Mouse (Mus musculus) myocyte (in vitro differentiated cells): Measurements from ENCODE around the gene Gng2. TPM values are rescaled to one million over a fixed set of nuclear protein-coding genes. Genes with fewer than 3 reads are reported as not detected.

Experiments used
- H3K27me3 ChIP-seq: one replicate; pipeline ENCODE4 v1.6.1; 2011; ENCODE audit not compliant: control insufficient read depth, insufficient read depth, insufficient read length
- H3K36me3 ChIP-seq: one replicate; pipeline ENCODE4 v1.6.1; 2011; ENCODE audit not compliant: control insufficient read depth, insufficient read depth
- H3K4me2 ChIP-seq: one replicate; pipeline ENCODE4 v1.6.1; 2011; ENCODE audit warnings: low read depth, control low read depth
- H3K4me3 ChIP-seq: one replicate; pipeline ENCODE4 v1.5.1; 2011; ENCODE audit warnings: mild to moderate bottlenecking, control low read depth, moderate library complexity
- H3K79me2 ChIP-seq: one replicate; pipeline ENCODE4 v1.6.1; 2011; ENCODE audit not compliant: control insufficient read depth, insufficient read depth
- H3ac ChIP-seq: one replicate; pipeline ENCODE4 v1.6.1; 2011; ENCODE audit not compliant: control insufficient read depth, insufficient read length
- CEBPB ChIP-seq: IDR thresholded peaks from 2 replicates; pipeline ENCODE4 v1.6.1; 2011; ENCODE audit warnings: mild to moderate bottlenecking, moderate library complexity; ENCODE audit not compliant: poor library complexity, insufficient read depth, severe bottlenecking
- E2F4 ChIP-seq: IDR thresholded peaks from one replicate; pipeline ENCODE4 v1.6.1; 2011; ENCODE audit warnings: mild to moderate bottlenecking, control low read depth, moderate library complexity; ENCODE audit not compliant: insufficient read depth
- MAX ChIP-seq: IDR thresholded peaks from one replicate; pipeline ENCODE4 v1.6.1; 2011; ENCODE audit warnings: low read depth, mild to moderate bottlenecking, control low read depth
- MYOD1 ChIP-seq, 3 experiments: IDR thresholded peaks; one replicate each; pipeline ENCODE4 v1.6.1; 2011; ENCODE audit warnings: control low read depth in 2 of 3, low read depth in 2 of 3, mild to moderate bottlenecking in 2 of 3, moderate library complexity in 1 of 3; ENCODE audit not compliant: insufficient read length in 2 of 3, control insufficient read depth in 1 of 3
- MYOG ChIP-seq, 3 experiments: IDR thresholded peaks; one replicate each; pipeline ENCODE4 v1.6.1; 2011; ENCODE audit warnings: control low read depth in 2 of 3, low read depth in 2 of 3, mild to moderate bottlenecking in 2 of 3; ENCODE audit not compliant: insufficient read length in 2 of 3, control insufficient read depth in 1 of 3, insufficient read depth in 1 of 3
- POLR2A ChIP-seq: IDR thresholded peaks from one replicate; pipeline ENCODE4 v1.6.1; 2011; ENCODE audit warnings: low read depth, mild to moderate bottlenecking, control low read depth, moderate library complexity; ENCODE audit not compliant: insufficient read length
- POLR2AphosphoS2 ChIP-seq: IDR thresholded peaks from one replicate; pipeline ENCODE4 v1.6.1; 2011; ENCODE audit warnings: low read depth, control low read depth; ENCODE audit not compliant: insufficient read length
- REST ChIP-seq: IDR thresholded peaks from one replicate; pipeline ENCODE4 v1.6.1; 2011; ENCODE audit warnings: mild to moderate bottlenecking, control low read depth, moderate library complexity; ENCODE audit not compliant: insufficient read depth, insufficient read length
- SRF ChIP-seq: IDR thresholded peaks from one replicate; pipeline ENCODE4 v1.6.1; 2011; ENCODE audit warnings: low read depth; ENCODE audit not compliant: control insufficient read depth, insufficient read length
- TCF12 ChIP-seq: IDR thresholded peaks from one replicate; pipeline ENCODE4 v1.6.1; 2011; ENCODE audit warnings: mild to moderate bottlenecking, control low read depth; ENCODE audit not compliant: poor library complexity, insufficient read depth, severe bottlenecking
- TCF3 ChIP-seq: IDR thresholded peaks from one replicate; pipeline ENCODE4 v1.6.1; 2011; ENCODE audit warnings: low read depth, control low read depth; ENCODE audit not compliant: insufficient read length
- USF1 ChIP-seq: IDR thresholded peaks from one replicate; pipeline ENCODE4 v1.6.1; 2011; ENCODE audit warnings: low read depth, mild to moderate bottlenecking, control low read depth, moderate library complexity
- polyA plus RNA-seq: library from polyadenylated mRNA; unstranded; fragments of >200 nt; fragmentation: generic; extraction: Trizol; gene quantifications from one replicate; pipeline ENCODE4 v1.2.1, GENCODE M21; 2012; ENCODE audit warnings: missing spikeins

Gng2 gene
- polyA plus RNA-seq, 1 experiment = 5.0 TPM

GRCm38 (mm10) chr14:19942732-19943131 lies 34.7 kb downstream of the Gng2 start:
- no peaks in the 10 kb centered on the region for H3K79me2 ChIP-seq
- no peaks in the 10 kb centered on the region for H3K36me3 ChIP-seq
- no peak overlapping the region for H3K4me2 ChIP-seq
- TF ChIP-seq TCF12 (no peak), REST (no peak), MYOG (IDR thresholded peaks at IDR 0.05; ENCODE audit: control insufficient read depth in 1 of 3, insufficient read depth in 1 of 3, insufficient read length in 2 of 3, low read depth in 2 of 3) (no peak), POLR2AphosphoS2 (no peak), POLR2A (no peak), MAX (no peak)
- H3ac ChIP-seq = no peak overlapping the region
- H3K27me3 ChIP-seq = no peaks in the 10 kb centered on the region
- H3K4me3 ChIP-seq = no peak overlapping the region

GRCm38 (mm10) chr14:19942329-19942728 lies 35.1 kb downstream of the Gng2 start:
- no peak overlapping the region for H3K4me2 ChIP-seq
- TF ChIP-seq CEBPB = no peak
- no peak for TF ChIP-seq REST
- TF ChIP-seq POLR2A = no peak
- no peak for TF ChIP-seq POLR2AphosphoS2
- TF ChIP-seq E2F4 = no peak
- no peak for TF ChIP-seq SRF
- no peak for TF ChIP-seq MAX
- TF ChIP-seq MYOG (IDR thresholded peaks at IDR 0.05; ENCODE audit: control insufficient read depth in 1 of 3, insufficient read depth in 1 of 3, insufficient read length in 2 of 3, low read depth in 2 of 3) = no peak
- no peak overlapping the region for H3K4me3 ChIP-seq
- no peaks in the 10 kb centered on the region for H3K79me2 ChIP-seq
- H3K36me3 ChIP-seq = no peaks in the 10 kb centered on the region
- no peaks in the 10 kb centered on the region for H3K27me3 ChIP-seq
- no peak overlapping the region for H3ac ChIP-seq

- Histone ChIP-seq H3K27me3 (no peaks in the 10 kb centered on the region), H3ac (no peak overlapping the region), H3K4me3 (no peak overlapping the region), H3K4me2 (no peak overlapping the region), H3K36me3 (no peaks in the 10 kb centered on the region), H3K79me2 (no peaks in the 10 kb centered on the region)
- TF ChIP-seq TCF12 = no peak
- no peak for TF ChIP-seq POLR2A
- TF ChIP-seq USF1 = no peak
- TF ChIP-seq SRF = no peak
- TF ChIP-seq CEBPB = no peak
- TF ChIP-seq REST = no peak
These were observed 37.4 kb downstream of the Gng2 start for GRCm38 (mm10) chr14:19940066-19940465.

GRCm38 (mm10) chr14:19938545-19938944 lies 38.9 kb downstream of the Gng2 start:
- no peak for TF ChIP-seq TCF3
- Histone ChIP-seq H3K4me2 (no peak overlapping the region), H3K27me3 (no peaks in the 10 kb centered on the region), H3K4me3 (no peak overlapping the region), H3K79me2 (no peaks in the 10 kb centered on the region), H3K36me3 (no peaks in the 10 kb centered on the region), H3ac (no peak overlapping the region)

GRCm38 (mm10) chr14:19935084-19935483 lies 42.3 kb downstream of the Gng2 start:
- Histone ChIP-seq H3ac (no peak overlapping the region), H3K36me3 (no peaks in the 10 kb centered on the region)
- TF ChIP-seq USF1 (no peak), MYOD1 (IDR thresholded peaks at IDR 0.05; ENCODE audit: control insufficient read depth in 1 of 3, insufficient read length in 2 of 3, low read depth in 2 of 3) (no peak), TCF3 (no peak), CEBPB (no peak), TCF12 (no peak), POLR2A (no peak), SRF (no peak), E2F4 (no peak), MYOG (IDR thresholded peaks at IDR 0.05; ENCODE audit: control insufficient read depth in 1 of 3, insufficient read depth in 1 of 3, insufficient read length in 2 of 3, low read depth in 2 of 3) (no peak), MAX (no peak), POLR2AphosphoS2 (no peak), REST (no peak)

GRCm38 (mm10) chr14:19933314-19933713 lies 44.1 kb downstream of the Gng2 start:
- H3K36me3 ChIP-seq = no peaks in the 10 kb centered on the region
- no peak for TF ChIP-seq CEBPB
- TF ChIP-seq POLR2A = no peak
- no peak for TF ChIP-seq TCF3
- TF ChIP-seq MYOG (IDR thresholded peaks at IDR 0.05; ENCODE audit: control insufficient read depth in 1 of 3, insufficient read depth in 1 of 3, insufficient read length in 2 of 3, low read depth in 2 of 3) = no peak
- TF ChIP-seq E2F4 = no peak
- no peak for TF ChIP-seq MYOD1 (IDR thresholded peaks at IDR 0.05; ENCODE audit: control insufficient read depth in 1 of 3, insufficient read length in 2 of 3, low read depth in 2 of 3)
- no peak for TF ChIP-seq POLR2AphosphoS2
- TF ChIP-seq SRF = no peak
- TF ChIP-seq TCF12 = no peak
- no peak for TF ChIP-seq MAX
- TF ChIP-seq USF1 = no peak
- TF ChIP-seq REST = no peak
- no peaks in the 10 kb centered on the region for H3K79me2 ChIP-seq
- H3ac ChIP-seq = no peak overlapping the region
- H3K4me2 ChIP-seq = no peak overlapping the region
- H3K27me3 ChIP-seq = no peaks in the 10 kb centered on the region
- H3K4me3 ChIP-seq = no peak overlapping the region

More at GRCm38 (mm10) chr14:19935084-19935483, 42.3 kb downstream of the Gng2 start:
- Histone ChIP-seq H3K27me3 (no peaks in the 10 kb centered on the region), H3K4me3 (no peak overlapping the region), H3K4me2 (no peak overlapping the region), H3K79me2 (no peaks in the 10 kb centered on the region)
